Mouse (Mus musculus) hindbrain, embryonic 15.5 days (tissue): ENCODE measurements at regions not wholly inside any gene's neighbourhood (a gene's known extent, or its start where the extent isn't known, plus 50 kb on each side); places are given as distances from the start of the nearest gene placed in this dataset.
"Not testable (repeated sequence)": the region's sequence is repeated elsewhere in the genome, so short reads cannot be mapped to it uniquely, and the experiment has no call there.

Experiments used
- ATAC-seq: fragments of 200-750 bp; cut with Nextera tagmentation; 2 replicates; pipeline ENCODE4 v1.8.0; 2017; ENCODE audit warnings: low read depth, moderate number of reproducible peaks, moderate TSS enrichment; ENCODE audit not compliant: low FRiP score
- H3K27ac ChIP-seq: fragments of 300-500 bp; sonication (generic); replicated peaks from 2 replicates; pipeline ENCODE4 v1.5.1; 2015; ENCODE audit warnings: mild to moderate bottlenecking, inconsistent platforms
- H3K27me3 ChIP-seq: fragments of 300-500 bp; sonication (generic); 2 replicates; pipeline ENCODE4 v1.6.1; 2015; ENCODE audit warnings: control low read depth, inconsistent platforms
- H3K36me3 ChIP-seq: fragments of 300-500 bp; sonication (generic); 2 replicates; pipeline ENCODE4 v1.6.1; 2015; ENCODE audit warnings: control low read depth, inconsistent platforms
- H3K4me1 ChIP-seq: fragments of 300-500 bp; sonication (generic); replicated peaks from 2 replicates; pipeline ENCODE4 v1.6.1; 2015; ENCODE audit warnings: control low read depth, inconsistent platforms
- H3K4me2 ChIP-seq: fragments of 300-500 bp; sonication (generic); 2 replicates; pipeline ENCODE4 v1.6.1; 2015; ENCODE audit warnings: moderate library complexity, mild to moderate bottlenecking, inconsistent platforms
- H3K4me3 ChIP-seq: fragments of 300-500 bp; sonication (generic); 2 replicates; pipeline ENCODE4 v1.5.1; 2015; ENCODE audit warnings: mild to moderate bottlenecking, inconsistent platforms
- H3K9ac ChIP-seq: fragments of 300-500 bp; sonication (generic); 2 replicates; pipeline ENCODE4 v1.6.1; 2015; ENCODE audit warnings: inconsistent platforms
- H3K9me3 ChIP-seq: fragments of 300-500 bp; sonication (generic); 2 replicates; pipeline ENCODE4 v1.6.1; 2016; ENCODE audit warnings: control low read depth, inconsistent platforms
- WGBS: fragments of 180-500 bp; shearing (Covaris S2); methylation state at CpG from one replicate; pipeline ENCODE4 v1.1.7; 2015; 5-methylcytosine and 5-hydroxymethylcytosine counted together

GRCm38 (mm10) chr6:37703946-37704345 lies 166.7 kb upstream of the Trim24 start:
- H3K4me3 ChIP-seq: no peak overlapping the region
- no peaks in the 10 kb centered on the region for H3K36me3 ChIP-seq
- no peak overlapping the region for H3K9ac ChIP-seq
- no peaks in the 10 kb centered on the region for H3K9me3 ChIP-seq
- H3K4me1 ChIP-seq: no peaks in the 10 kb centered on the region
- no peak overlapping the region for H3K27ac ChIP-seq
- ATAC-seq: no peak
- no peaks in the 10 kb centered on the region for H3K27me3 ChIP-seq
- WGBS: 84% methylated on average over 2 of the region's 2 CpGs
- no peak overlapping the region for H3K4me2 ChIP-seq

GRCm38 (mm10) chr6:37705733-37706145 lies 164.9 kb upstream of the Trim24 start:
- H3K9ac ChIP-seq: no peak overlapping the region
- no peak overlapping the region for H3K27ac ChIP-seq
- WGBS: 89% methylated on average over 1 of the region's 1 CpGs
- H3K4me1 ChIP-seq: no peaks in the 10 kb centered on the region
- H3K9me3 ChIP-seq: no peaks in the 10 kb centered on the region
- no peak overlapping the region for H3K4me3 ChIP-seq
- no peak overlapping the region for H3K4me2 ChIP-seq
- no peaks in the 10 kb centered on the region for H3K27me3 ChIP-seq
- ATAC-seq: no peak
- no peaks in the 10 kb centered on the region for H3K36me3 ChIP-seq

DNA sequence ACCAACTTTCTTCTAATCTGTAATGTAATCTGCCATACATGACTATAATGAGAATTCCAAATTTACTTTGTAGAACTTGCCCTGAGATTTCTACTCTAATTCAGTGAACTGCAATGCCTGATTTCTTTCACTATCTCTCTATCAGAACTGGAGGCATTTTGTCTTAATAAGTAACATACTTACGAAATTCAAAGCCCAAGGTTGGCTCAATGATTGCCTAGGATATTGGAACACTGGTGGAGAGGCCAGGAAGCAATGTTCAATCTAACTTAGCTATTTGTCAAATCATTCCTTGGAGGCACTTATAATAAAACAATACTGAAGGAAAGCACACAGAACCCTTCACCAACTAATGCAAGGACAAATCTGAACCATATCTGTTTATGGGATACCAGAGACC lies 162.9 kb upstream of the Trim24 start:
- H3K4me3 ChIP-seq, H3K4me2 ChIP-seq, H3K27me3 ChIP-seq, H3K36me3 ChIP-seq, H3K27ac ChIP-seq, H3K4me1 ChIP-seq, ATAC-seq, H3K9me3 ChIP-seq, H3K9ac ChIP-seq: not testable (repeated sequence)
- WGBS: 80% methylated on average over 1 of the region's 1 CpGs

- Histone ChIP-seq H3K9ac (no peak overlapping the region), H3K27ac (no peak overlapping the region), H3K4me3 (no peak overlapping the region), H3K4me2 (no peak overlapping the region), H3K27me3 (no peaks in the 10 kb centered on the region), H3K4me1 (peaks cover 5% of the 10 kb centered on the region; the same call in 1 of the 2 replicates), H3K36me3 (no peaks in the 10 kb centered on the region), H3K9me3 (no peaks in the 10 kb centered on the region)
- WGBS: 59% methylated on average over 1 of the region's 1 CpGs
- ATAC-seq: no peak
Observed at GRCm38 (mm10) chr6:37711766-37712165, 158.8 kb upstream of the Trim24 start.

DNA sequence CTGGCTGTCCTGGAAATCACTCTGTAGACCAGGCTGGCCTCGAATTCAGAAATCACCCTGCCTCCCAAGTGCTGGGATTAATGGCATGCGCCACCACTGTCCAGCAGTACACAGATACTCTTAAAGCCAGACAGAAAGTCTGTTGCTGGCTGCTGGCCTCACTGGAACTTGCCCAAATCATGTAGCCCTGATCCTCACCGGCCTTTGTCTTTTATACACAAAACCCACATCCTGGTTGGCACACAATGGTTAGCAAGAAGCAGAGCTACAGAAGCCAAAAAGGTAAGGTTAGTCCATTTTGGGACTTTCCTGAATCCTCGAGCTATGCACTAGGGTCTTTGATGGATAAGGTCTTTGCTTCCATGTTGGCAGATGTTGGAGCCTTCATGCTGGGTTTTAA lies 157.2 kb upstream of the Trim24 start:
- H3K27me3 ChIP-seq: no peaks in the 10 kb centered on the region
- H3K4me1 ChIP-seq: peaks cover 5% of the 10 kb centered on the region; the same call in 1 of the 2 replicates
- H3K9me3 ChIP-seq: no peaks in the 10 kb centered on the region
- H3K4me3 ChIP-seq: no peak overlapping the region
- WGBS: 74% methylated on average over 4 of the region's 4 CpGs
- H3K9ac ChIP-seq: no peak overlapping the region
- no peak overlapping the region for H3K27ac ChIP-seq
- H3K4me2 ChIP-seq: no peak overlapping the region
- ATAC-seq: no peak
- no peaks in the 10 kb centered on the region for H3K36me3 ChIP-seq

DNA sequence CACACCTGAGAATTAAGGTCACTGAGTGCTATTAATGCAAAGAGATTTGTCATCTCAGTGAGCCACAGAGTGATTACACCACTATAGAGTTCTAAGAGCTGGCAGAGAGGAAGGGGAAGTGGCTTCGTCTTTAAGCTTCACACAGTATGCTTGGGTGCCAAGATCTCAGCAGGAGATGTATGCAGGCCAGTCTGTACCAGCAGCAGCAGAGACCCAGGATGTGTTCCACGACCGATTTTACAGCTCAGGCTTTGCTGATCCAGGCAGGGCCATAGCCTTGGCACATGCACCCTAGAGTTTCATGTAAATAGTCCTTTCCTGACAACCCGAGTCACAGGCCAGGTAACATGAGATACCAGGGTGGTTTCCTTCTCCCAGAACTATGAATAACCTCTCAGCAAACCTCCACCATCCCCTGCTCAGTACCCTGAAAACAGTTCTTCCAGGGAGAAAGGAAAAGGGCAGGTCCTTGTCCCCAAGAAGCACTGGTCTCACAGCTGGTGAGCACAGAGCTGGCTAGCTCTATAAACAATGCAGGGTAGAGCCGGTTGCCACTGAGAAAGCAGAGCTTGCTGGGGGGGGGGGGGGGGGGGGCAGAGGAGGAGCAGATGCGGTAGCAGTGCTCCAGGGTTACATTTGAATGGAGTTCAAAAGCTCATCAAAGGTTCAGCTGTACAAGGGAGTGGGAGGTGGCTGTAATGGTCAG lies 156.2 kb upstream of the Trim24 start:
- Histone ChIP-seq H3K4me2 (no peak overlapping the region), H3K4me3 (no peak overlapping the region), H3K4me1 (peaks cover 5% of the 10 kb centered on the region; the same call in 1 of the 2 replicates), H3K27me3 (no peaks in the 10 kb centered on the region), H3K36me3 (no peaks in the 10 kb centered on the region), H3K27ac (no peak overlapping the region), H3K9ac (no peak overlapping the region), H3K9me3 (no peaks in the 10 kb centered on the region)
- 12% methylated on average over 6 of the region's 6 CpGs for WGBS
- peak; percentile 45; the same call in 1 of the 2 replicates for ATAC-seq

GRCm38 (mm10) chr6:37721736-37722135 lies 148.9 kb upstream of the Trim24 start:
- H3K9me3 ChIP-seq: no peaks in the 10 kb centered on the region
- WGBS: 78% methylated on average over 1 of the region's 1 CpGs
- H3K4me1 ChIP-seq: no peaks in the 10 kb centered on the region
- no peak overlapping the region for H3K9ac ChIP-seq
- no peak overlapping the region for H3K4me2 ChIP-seq
- ATAC-seq: no peak
- H3K4me3 ChIP-seq: no peak overlapping the region
- no peaks in the 10 kb centered on the region for H3K36me3 ChIP-seq
- H3K27ac ChIP-seq: no peak overlapping the region
- H3K27me3 ChIP-seq: no peaks in the 10 kb centered on the region

- H3K4me3 ChIP-seq: no peak overlapping the region
- H3K9me3 ChIP-seq: no peaks in the 10 kb centered on the region
- no peak overlapping the region for H3K4me2 ChIP-seq
- no peak overlapping the region for H3K9ac ChIP-seq
- no peak overlapping the region for H3K27ac ChIP-seq
- H3K4me1 ChIP-seq: no peaks in the 10 kb centered on the region
- H3K36me3 ChIP-seq: no peaks in the 10 kb centered on the region
- H3K27me3 ChIP-seq: no peaks in the 10 kb centered on the region
- ATAC-seq: no peak
- 67% methylated on average over 4 of the region's 4 CpGs for WGBS
Observed at GRCm38 (mm10) chr6:37723337-37723736, 147.3 kb upstream of the Trim24 start.

DNA sequence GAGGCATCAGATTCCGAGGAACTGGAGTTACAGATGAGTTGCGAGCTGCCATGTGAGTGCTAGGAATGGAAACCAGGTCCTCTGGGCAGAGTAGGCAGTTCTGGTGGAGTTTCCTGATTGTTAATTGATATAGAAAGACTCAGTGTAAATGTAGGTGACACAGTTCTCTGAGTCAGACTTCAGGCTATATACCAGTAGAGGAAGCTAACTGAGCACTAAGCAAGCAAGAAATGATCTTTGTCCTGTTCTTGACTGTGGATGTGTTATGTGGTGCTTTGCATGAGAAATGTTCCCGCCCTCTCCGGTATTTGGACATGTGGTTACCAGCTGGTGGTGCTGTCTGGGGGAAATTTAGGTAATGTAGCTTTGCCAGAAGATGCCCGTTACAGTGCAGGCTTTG lies 146.4 kb upstream of the Trim24 start:
- no peak overlapping the region for H3K4me2 ChIP-seq
- no peaks in the 10 kb centered on the region for H3K36me3 ChIP-seq
- no peak overlapping the region for H3K9ac ChIP-seq
- WGBS: 94% methylated on average over 5 of the region's 5 CpGs
- no peaks in the 10 kb centered on the region for H3K27me3 ChIP-seq
- H3K27ac ChIP-seq: no peak overlapping the region
- no peaks in the 10 kb centered on the region for H3K9me3 ChIP-seq
- H3K4me3 ChIP-seq: no peak overlapping the region
- ATAC-seq: no peak
- no peaks in the 10 kb centered on the region for H3K4me1 ChIP-seq

- H3K27ac ChIP-seq: no peak overlapping the region
- H3K4me1 ChIP-seq: no peaks in the 10 kb centered on the region
- WGBS: 85% methylated on average over 2 of the region's 2 CpGs
- no peaks in the 10 kb centered on the region for H3K36me3 ChIP-seq
- H3K9me3 ChIP-seq: no peaks in the 10 kb centered on the region
- no peak overlapping the region for H3K9ac ChIP-seq
- no peaks in the 10 kb centered on the region for H3K27me3 ChIP-seq
- H3K4me2 ChIP-seq: no peak overlapping the region
- H3K4me3 ChIP-seq: no peak overlapping the region
- ATAC-seq: no peak
Observed at GRCm38 (mm10) chr6:37728621-37729020, 142.0 kb upstream of the Trim24 start.

DNA sequence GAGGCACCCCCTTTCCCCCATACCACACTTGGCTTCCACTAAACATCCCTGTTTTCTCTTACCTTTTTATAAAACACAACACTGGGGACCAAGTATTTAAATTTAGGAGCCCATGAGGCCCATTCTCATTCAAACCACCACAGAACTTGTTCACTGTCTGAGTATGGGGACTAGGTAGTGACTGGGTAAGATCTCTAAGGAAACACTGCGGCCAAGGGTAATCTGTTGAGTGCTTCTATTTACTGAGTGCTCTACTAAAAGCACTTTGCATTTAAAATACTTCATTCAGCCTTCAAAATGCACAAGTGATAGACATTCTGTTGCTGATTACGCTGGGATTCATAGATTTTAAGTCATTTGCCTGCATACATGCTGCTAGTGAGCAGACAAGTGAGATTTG lies 141.4 kb upstream of the Trim24 start:
- Histone ChIP-seq H3K9ac (no peak overlapping the region), H3K4me3 (no peak overlapping the region), H3K36me3 (no peaks in the 10 kb centered on the region), H3K4me1 (no peaks in the 10 kb centered on the region), H3K27ac (no peak overlapping the region), H3K4me2 (no peak overlapping the region), H3K9me3 (no peaks in the 10 kb centered on the region), H3K27me3 (no peaks in the 10 kb centered on the region)
- no peak for ATAC-seq
- 93% methylated on average over 2 of the region's 2 CpGs for WGBS

- WGBS: 78% methylated on average over 8 of the region's 8 CpGs
- no peaks in the 10 kb centered on the region for H3K4me1 ChIP-seq
Observed at GRCm38 (mm10) chr6:37730500-37731239, 139.9 kb upstream of the Trim24 start.

More at GRCm38 (mm10) chr6:37730500-37731239, 139.9 kb upstream of the Trim24 start:
- ATAC-seq: no peak
- Histone ChIP-seq H3K9me3 (no peaks in the 10 kb centered on the region), H3K36me3 (no peaks in the 10 kb centered on the region), H3K27me3 (no peaks in the 10 kb centered on the region), H3K27ac (no peak overlapping the region), H3K9ac (no peak overlapping the region), H3K4me3 (no peak overlapping the region), H3K4me2 (no peak overlapping the region)
